Mouse (Mus musculus) heart, postnatal 10 days (tissue): ENCODE results near the gene Spout1. TPM values are rescaled to one million over a fixed set of nuclear protein-coding genes. Genes with fewer than 3 reads are reported as not detected.
"Not testable (repeated sequence)": the region's sequence is repeated elsewhere in the genome, so short reads cannot be mapped to it uniquely, and the experiment has no call there.

Source experiments
- DNase-seq, 2 experiments: peaks; one replicate each; pipeline ENCODE4 v3.0.0; 2021
- intact Hi-C: fragments of 180-260 bp; cut with DNase I; formaldehyde crosslinking; loops from one replicate; pipeline ENCODE4 v1.15.1; 2025
- total RNA-seq, 2 experiments: library from RNA; stranded (reverse); gene quantifications; 2 replicates each; pipeline ENCODE4 v1.2.3; 2021

The Spout1 gene
- total RNA-seq, 2 experiments from 2014 or later = 7.0 to 7.1 TPM

- intact Hi-C loops = no loop called here
- DNase-seq = no peak
Measured at GRCm38 (mm10) chr2:30182424-30182823, 4.2 kb upstream of the Spout1 start.

GRCm38 (mm10) chr2:30178711-30179110 is 452 bp upstream of the Spout1 start:
- not testable (repeated sequence) for DNase-seq
- intact Hi-C loops = loop anchor here (2.0 to 5.0 kb wide), 2 partner anchors 60 to 94 kb away; no protein-coding TSS in a partner anchor

- intact Hi-C loops = loop anchor here (5.0 kb wide), 1 partner anchor 96 kb away; no protein-coding TSS in a partner anchor
- DNase-seq = no peak
Measured at GRCm38 (mm10) chr2:30176561-30176960, 1.7 kb downstream of the Spout1 start.

GRCm38 (mm10) chr2:30175897-30176296 is 2.4 kb downstream of the Spout1 start:
- DNase-seq = no peak
- intact Hi-C loops = loop anchor here (5.0 kb wide), 1 partner anchor 96 kb away; no protein-coding TSS in a partner anchor

GRCm38 (mm10) chr2:30173541-30174240 is 4.6 kb downstream of the Spout1 start:
- DNase-seq = no peak
- intact Hi-C loops = no loop called here

- no peak for DNase-seq
- intact Hi-C loops = no loop called here
Measured at GRCm38 (mm10) chr2:30171997-30172382, 6.3 kb downstream of the Spout1 start.

GRCm38 (mm10) chr2:30171371-30171996 is 6.8 kb downstream of the Spout1 start, which contains the start of gene Endog:
Gene Endog (plus strand): TSS chr2:30171493.
- intact Hi-C loops = no loop called here
- DNase-seq = peak; percentile 90 to 92

GRCm38 (mm10) chr2:30166677-30167076 is 11.6 kb downstream of the Spout1 start:
- no peak for DNase-seq
- intact Hi-C loops = no loop called here

GRCm38 (mm10) chr2:30164340-30164932 is 13.8 kb downstream of the Spout1 start:
- intact Hi-C loops = loop anchor here (5.0 kb wide), 1 partner anchor 87 kb away; the partner anchor contains the start of gene Pkn3
- no peak for DNase-seq

- DNase-seq = peak; percentile 47 to 57
- intact Hi-C loops = loop anchor here (1.0 to 5.0 kb wide), 4 partner anchors 29 to 121 kb away; partner anchors contain the start of genes Pkn3 and Tbc1d13
Measured at GRCm38 (mm10) chr2:30161809-30162208, 16.4 kb downstream of the Spout1 start.

- not testable (repeated sequence) for DNase-seq
- intact Hi-C loops = loop anchor here (5.0 kb wide), 1 partner anchor 83 kb away; the partner anchor contains the start of gene Pkn3
Measured at GRCm38 (mm10) chr2:30159871-30160270, 18.4 kb downstream of the Spout1 start.

- intact Hi-C loops = no loop called here
- DNase-seq = no peak
Measured at GRCm38 (mm10) chr2:30152616-30153015, 25.6 kb downstream of the Spout1 start.

GRCm38 (mm10) chr2:30151840-30152239 is 26.4 kb downstream of the Spout1 start:
- intact Hi-C loops = no loop called here
- no peak for DNase-seq

- intact Hi-C loops = no loop called here
- no peak for DNase-seq
Measured at GRCm38 (mm10) chr2:30147466-30147865, 30.8 kb downstream of the Spout1 start.

GRCm38 (mm10) chr2:30144436-30144835 is 33.8 kb downstream of the Spout1 start:
- DNase-seq = no peak
- intact Hi-C loops = no loop called here

- intact Hi-C loops, DNase-seq: not testable (repeated sequence)
Measured at GRCm38 (mm10) chr2:30140021-30140420, 38.2 kb downstream of the Spout1 start.

GRCm38 (mm10) chr2:30136458-30136857 is 41.8 kb downstream of the Spout1 start:
- DNase-seq = no peak
- intact Hi-C loops = no loop called here

GRCm38 (mm10) chr2:30134928-30135620 is 43.2 kb downstream of the Spout1 start:
- DNase-seq = no peak
- intact Hi-C loops = no loop called here

- no peak for DNase-seq
- intact Hi-C loops = no loop called here
Measured at GRCm38 (mm10) chr2:30134378-30134711, 43.9 kb downstream of the Spout1 start.

GRCm38 (mm10) chr2:30133613-30134377 is 44.5 kb downstream of the Spout1 start, which contains the start of gene Tbc1d13:
Gene Tbc1d13 (plus strand): TSS chr2:30133746.
- intact Hi-C loops = loop anchor here (1.0 to 2.0 kb wide), 2 partner anchors 9 to 29 kb away; partner anchors contain the start of gene Zer1
- peak; percentile 99 for DNase-seq
